Mouse (Mus musculus) liver, postnatal 0 days (tissue): ENCODE data around the gene Dstyk. TPM values are rescaled to one million over a fixed set of nuclear protein-coding genes. Genes with fewer than 3 reads are reported as not detected.
A peak's percentile ranks its signal among the peaks of the same experiment; 100 is the strongest.
"Not testable (repeated sequence)": the region's sequence is repeated elsewhere in the genome, so short reads cannot be mapped to it uniquely, and the experiment has no call there.

Source experiments
- ATAC-seq: fragments of 200-750 bp; cut with Nextera tagmentation; 2 replicates; pipeline ENCODE4 v1.8.0; 2017; ENCODE audit warnings: mild to moderate bottlenecking, moderate library complexity
- DNase-seq: peaks from one replicate; pipeline ENCODE4 v3.0.0-alpha.2; 2016
- H3K27ac ChIP-seq: fragments of 300-500 bp; sonication (generic); 2 replicates; pipeline ENCODE4 v1.5.1; 2014; ENCODE audit warnings: antibody characterized with exemption, moderate library complexity, mild to moderate bottlenecking, low read depth
- H3K27me3 ChIP-seq: fragments of 300-500 bp; sonication (generic); 2 replicates; pipeline ENCODE4 v1.6.1; 2014; ENCODE audit warnings: low read length, control low read depth, mixed read lengths; ENCODE audit not compliant: insufficient read depth
- H3K36me3 ChIP-seq: fragments of 300-500 bp; sonication (generic); replicated peaks from 2 replicates; pipeline ENCODE4 v1.6.1; 2014; ENCODE audit warnings: mild to moderate bottlenecking, control low read depth, low read length, moderate library complexity, mixed read lengths; ENCODE audit not compliant: insufficient read depth
- H3K4me1 ChIP-seq: fragments of 300-500 bp; sonication (generic); 2 replicates; pipeline ENCODE4 v1.6.1; 2014; ENCODE audit warnings: antibody characterized with exemption, mild to moderate bottlenecking, control low read depth; ENCODE audit not compliant: insufficient read depth
- H3K4me2 ChIP-seq: fragments of 300-500 bp; sonication (generic); 2 replicates; pipeline ENCODE4 v1.6.1; 2014; ENCODE audit warnings: low read depth, mild to moderate bottlenecking, low read length, moderate library complexity, mixed read lengths
- H3K4me3 ChIP-seq: fragments of 300-500 bp; sonication (generic); 2 replicates; pipeline ENCODE4 v1.5.1; 2014; ENCODE audit warnings: low read depth, low read length
- H3K9ac ChIP-seq: fragments of 300-500 bp; sonication (generic); replicated peaks from 2 replicates; pipeline ENCODE4 v1.6.1; 2014; ENCODE audit warnings: mild to moderate bottlenecking, moderate library complexity
- H3K9me3 ChIP-seq: fragments of 300-500 bp; sonication (generic); 2 replicates; pipeline ENCODE4 v1.6.1; 2016; ENCODE audit warnings: mild to moderate bottlenecking, control low read depth, low read length, mixed read lengths
- CTCF ChIP-seq: sonication (generic); IDR thresholded peaks from 2 replicates; pipeline ENCODE4 v1.5.1; 2016; ENCODE audit warnings: antibody characterized with exemption, low read depth
- EP300 ChIP-seq: IDR thresholded peaks from 2 replicates; pipeline ENCODE4 v1.6.1; 2016; ENCODE audit warnings: antibody characterized with exemption, low read depth, mild to moderate bottlenecking
- WGBS: fragments of 180-500 bp; shearing (Covaris S2); extraction: QIAGEN DNeasy Blood & Tissue Kit; methylation state at CpG from one replicate; pipeline ENCODE4 v1.1.7; 2014; ENCODE audit not compliant: insufficient replicate concordance; 5-methylcytosine and 5-hydroxymethylcytosine counted together
- polyA plus RNA-seq: library from polyadenylated mRNA; unstranded; fragments of >200 nt; fragmentation: Nextera tagmentation; extraction: Ambion mirVana; gene quantifications from 2 replicates; pipeline ENCODE4 v1.2.1, GENCODE M21; 2015

The Dstyk gene
- polyA plus RNA-seq, 1 experiment from 2014 or later, result 2.9 TPM

- ATAC-seq, result no peak
- no peak for TF ChIP-seq CTCF
- TF ChIP-seq EP300, result no peak
- Histone ChIP-seq H3K9me3 (no peaks in the 10 kb centered on the region), H3K4me2 (no peak overlapping the region), H3K4me1 (peaks cover 9% of the 10 kb centered on the region), H3K9ac (no peak overlapping the region), H3K27me3 (no peaks in the 10 kb centered on the region), H3K27ac (no peak overlapping the region), H3K36me3 (peaks cover 35% of the 10 kb centered on the region), H3K4me3 (no peak overlapping the region)
- WGBS, result 67% methylated on average over 5 of the region's 5 CpGs
- no peak for DNase-seq
Observed at GRCm38 (mm10) chr1:132437389-132437788, 20.0 kb downstream of the Dstyk start.

- Histone ChIP-seq H3K4me2 (no peak overlapping the region), H3K4me1 (peaks cover 9% of the 10 kb centered on the region), H3K36me3 (peaks cover 35% of the 10 kb centered on the region), H3K9ac (no peak overlapping the region), H3K27ac (no peak overlapping the region), H3K27me3 (no peaks in the 10 kb centered on the region), H3K4me3 (no peak overlapping the region), H3K9me3 (no peaks in the 10 kb centered on the region)
- WGBS, result 80% methylated on average over 1 of the region's 1 CpGs
- no peak for ATAC-seq
- DNase-seq, result no peak
- TF ChIP-seq CTCF (peak; percentile 29; the same call in 1 of the 2 replicates), EP300 (no peak)
Observed at GRCm38 (mm10) chr1:132440896-132441435, 23.6 kb downstream of the Dstyk start.

DNA sequence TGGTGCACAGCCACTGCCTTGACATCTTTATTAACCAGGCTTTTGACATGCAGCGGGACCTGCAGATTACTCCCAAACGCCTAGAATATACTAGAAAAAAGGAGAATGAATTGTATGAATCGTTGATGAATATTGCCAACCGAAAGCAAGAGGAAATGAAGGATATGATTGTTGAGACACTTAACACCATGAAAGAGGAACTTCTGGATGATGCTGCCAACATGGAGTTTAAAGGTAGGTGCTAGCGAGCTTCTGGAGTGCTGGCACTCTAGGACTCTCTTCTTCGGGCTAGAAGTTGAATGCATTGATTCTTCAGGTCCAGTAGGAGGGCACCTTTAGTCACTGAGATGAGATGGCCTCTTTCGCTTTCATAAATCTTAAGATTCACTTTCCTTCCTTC lies 32.4 kb downstream of the Dstyk start:
- Histone ChIP-seq H3K9me3 (no peaks in the 10 kb centered on the region), H3K9ac (no peak overlapping the region), H3K4me2 (no peak overlapping the region), H3K27ac (no peak overlapping the region), H3K4me3 (no peak overlapping the region), H3K36me3 (peaks cover 33% of the 10 kb centered on the region), H3K4me1 (peaks cover 5% of the 10 kb centered on the region), H3K27me3 (no peaks in the 10 kb centered on the region)
- WGBS, result 80% methylated on average over 7 of the region's 7 CpGs
- no peak for DNase-seq
- ATAC-seq, result no peak
- TF ChIP-seq CTCF (no peak), EP300 (no peak)

DNA sequence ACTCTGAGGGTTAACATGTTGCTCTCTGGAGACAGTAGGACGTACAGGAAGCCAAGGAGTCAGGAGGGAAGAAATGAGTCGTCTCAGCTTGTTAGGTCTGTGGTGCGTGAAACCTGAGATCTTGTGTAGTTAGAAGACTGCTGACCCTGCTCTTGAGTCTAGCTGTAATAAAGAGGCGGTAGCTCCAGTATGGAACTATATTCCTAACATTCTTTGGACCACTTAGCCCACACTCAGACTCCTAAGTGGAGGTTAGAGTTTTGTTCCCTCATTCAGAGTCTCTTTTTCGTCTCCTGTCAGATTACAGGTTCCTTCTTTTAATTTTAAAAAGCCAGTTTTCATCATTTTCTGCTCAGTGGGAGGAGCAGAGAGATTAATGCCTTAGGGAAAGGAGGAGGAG lies 47.3 kb downstream of the Dstyk start:
- no peak for ATAC-seq
- H3K27me3 ChIP-seq, result no peaks in the 10 kb centered on the region
- DNase-seq, result no peak
- H3K4me3 ChIP-seq, result no peak overlapping the region
- 81% methylated on average over 5 of the region's 5 CpGs for WGBS
- TF ChIP-seq EP300 (no peak), CTCF (no peak)
- peaks cover 31% of the 10 kb centered on the region for H3K36me3 ChIP-seq
- no peak overlapping the region for H3K4me2 ChIP-seq
- H3K9me3 ChIP-seq, result no peaks in the 10 kb centered on the region
- no peaks in the 10 kb centered on the region for H3K4me1 ChIP-seq
- H3K9ac ChIP-seq, result no peak overlapping the region
- H3K27ac ChIP-seq, result no peak overlapping the region

- TF ChIP-seq CTCF, result no peak
- TF ChIP-seq EP300, result no peak
- Histone ChIP-seq H3K36me3 (peaks cover 10% of the 10 kb centered on the region), H3K27ac (no peak overlapping the region), H3K9me3 (no peaks in the 10 kb centered on the region), H3K4me3 (no peak overlapping the region), H3K4me2 (no peak overlapping the region), H3K9ac (no peak overlapping the region), H3K27me3 (no peaks in the 10 kb centered on the region), H3K4me1 (no peaks in the 10 kb centered on the region)
- ATAC-seq, result no peak
- no peak for DNase-seq
Observed at GRCm38 (mm10) chr1:132468926-132469325, 51.6 kb downstream of the Dstyk start.

DNA sequence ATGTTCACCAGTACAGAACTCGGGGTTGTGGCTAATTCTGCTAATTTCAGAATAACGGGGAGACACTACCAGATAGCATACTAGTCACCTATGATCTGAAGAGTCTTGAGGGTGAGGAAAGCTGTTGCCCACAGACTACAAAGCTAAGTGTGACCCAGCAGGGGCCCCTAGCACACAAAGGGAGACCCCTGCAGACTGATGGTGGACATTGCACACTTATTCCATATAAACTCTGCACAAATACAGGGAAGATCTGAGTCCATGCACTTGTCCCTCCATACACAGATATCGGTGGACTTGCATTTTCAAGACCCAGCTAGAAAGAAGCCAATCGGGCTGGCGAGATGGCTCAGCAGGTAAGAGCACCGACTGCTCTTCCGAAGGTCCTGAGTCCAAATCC lies 52.2 kb downstream of the Dstyk start:
- DNase-seq, result no peak
- Histone ChIP-seq H3K27me3 (no peaks in the 10 kb centered on the region), H3K36me3 (peaks cover 6% of the 10 kb centered on the region), H3K4me3 (no peak overlapping the region), H3K27ac (no peak overlapping the region), H3K9ac (no peak overlapping the region), H3K4me1 (no peaks in the 10 kb centered on the region), H3K4me2 (no peak overlapping the region), H3K9me3 (no peaks in the 10 kb centered on the region)
- TF ChIP-seq CTCF (peak; percentile 37), EP300 (no peak)
- 85% methylated on average over 7 of the region's 7 CpGs for WGBS
- no peak for ATAC-seq

DNA sequence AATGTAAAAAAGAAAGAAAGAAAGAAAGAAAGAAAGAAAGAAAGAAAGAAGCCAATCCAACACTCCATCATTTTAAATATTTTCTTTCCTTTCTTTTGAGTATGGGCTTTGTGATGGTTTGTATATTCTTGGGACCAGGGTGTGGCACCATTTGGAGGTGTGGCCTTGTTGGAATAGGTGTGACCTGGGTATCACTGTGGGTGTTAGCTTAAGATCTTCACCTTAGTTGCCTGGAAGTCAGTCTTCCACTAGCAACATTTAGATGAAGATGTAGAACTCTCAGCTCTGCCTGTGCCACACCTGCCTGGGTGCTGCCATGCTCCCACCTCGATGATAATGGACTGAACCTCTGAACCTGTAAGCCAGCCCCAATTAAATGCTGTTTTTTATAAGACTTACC lies 52.7 kb downstream of the Dstyk start:
- WGBS, result 74% methylated on average over 1 of the region's 1 CpGs
- H3K4me2 ChIP-seq, DNase-seq, ATAC-seq, H3K27ac ChIP-seq, H3K4me3 ChIP-seq, H3K9me3 ChIP-seq, H3K4me1 ChIP-seq, H3K9ac ChIP-seq, H3K27me3 ChIP-seq, H3K36me3 ChIP-seq: not testable (repeated sequence)
